Mouse (Mus musculus): ENCODE data around the gene Cul5. TPM values are rescaled to one million over a fixed set of nuclear protein-coding genes. Genes with fewer than 3 reads are reported as not detected.

Cul5 gene
- polyA plus RNA-seq (2014; fragmentation: Illumina TruSeq; extraction: RNeasy Lipid Tissue Mini Kit (QIAGEN cat#74804); ENCODE audit: insufficient read depth, low read depth, low replicate concordance), result 7.2 TPM

GRCm38 (mm10) chr9:53669680-53670219 lies at the start of gene Cul5:
TSS of gene Cul5 (minus strand) at chr9:53670014.

GRCm38 (mm10) chr9:53705992-53706696 lies 36.3 kb upstream of the Cul5 start, which contains the start of gene Rab39:
TSS of gene Rab39 (minus strand) at chr9:53706232.

GRCm38 (mm10) chr9:53609968-53610781 lies 59.6 kb downstream of the Cul5 start, which contains the start of gene Acat1:
TSS of gene Acat1 (minus strand) at chr9:53610382.

Other genes with a start within 250 kb of the Cul5 start
- gene Atm, start 133.3 kb downstream of the Cul5 start, polyA plus RNA-seq (2014; fragmentation: Illumina TruSeq; extraction: RNeasy Lipid Tissue Mini Kit (QIAGEN cat#74804); ENCODE audit: insufficient read depth, low read depth, low replicate concordance), result 1.4 TPM
- 2.8 TPM for gene Npat, start 133.0 kb downstream of the Cul5 start, polyA plus RNA-seq (2014; fragmentation: Illumina TruSeq; extraction: RNeasy Lipid Tissue Mini Kit (QIAGEN cat#74804); ENCODE audit: insufficient read depth, low read depth, low replicate concordance)
- 67.8 TPM for gene Acat1, start 59.6 kb downstream of the Cul5 start, polyA plus RNA-seq (2014; fragmentation: Illumina TruSeq; extraction: RNeasy Lipid Tissue Mini Kit (QIAGEN cat#74804); ENCODE audit: insufficient read depth, low read depth, low replicate concordance)
- gene Rab39, start 36.2 kb upstream of the Cul5 start, polyA plus RNA-seq (2014; fragmentation: Illumina TruSeq; extraction: RNeasy Lipid Tissue Mini Kit (QIAGEN cat#74804); ENCODE audit: insufficient read depth, low read depth, low replicate concordance), result 0.79 TPM
- gene Slc35f2, start 101.5 kb upstream of the Cul5 start, polyA plus RNA-seq (2014; fragmentation: Illumina TruSeq; extraction: RNeasy Lipid Tissue Mini Kit (QIAGEN cat#74804); ENCODE audit: insufficient read depth, low read depth, low replicate concordance), result 0.09 TPM
- 41.8 TPM for gene Sln, start 180.2 kb upstream of the Cul5 start, polyA plus RNA-seq (2014; fragmentation: Illumina TruSeq; extraction: RNeasy Lipid Tissue Mini Kit (QIAGEN cat#74804); ENCODE audit: insufficient read depth, low read depth, low replicate concordance)

Data from lung, adult 10 weeks (tissue).